Mouse (Mus musculus) C2C12 (cell line): ENCODE results near the gene A630073D07Rik. TPM values are rescaled to one million over a fixed set of nuclear protein-coding genes. Genes with fewer than 3 reads are reported as not detected.
"Not testable (repeated sequence)": the region's sequence is repeated elsewhere in the genome, so short reads cannot be mapped to it uniquely, and the experiment has no call there.

ENCODE experiments used
- H3K27me3 ChIP-seq: one replicate; pipeline ENCODE4 v1.6.1; 2011; ENCODE audit not compliant: control insufficient read depth, insufficient read depth, insufficient read length
- H3K36me3 ChIP-seq: one replicate; pipeline ENCODE4 v1.6.1; 2011; ENCODE audit not compliant: control insufficient read depth, insufficient read depth
- H3K4me3 ChIP-seq: one replicate; pipeline ENCODE4 v1.5.1; 2011; ENCODE audit warnings: mild to moderate bottlenecking, control low read depth; ENCODE audit not compliant: poor library complexity, insufficient read depth, severe bottlenecking
- H3K79me2 ChIP-seq: one replicate; pipeline ENCODE4 v1.6.1; 2011; ENCODE audit not compliant: control insufficient read depth, insufficient read depth
- H3K79me3 ChIP-seq: one replicate; pipeline ENCODE4 v1.6.1; 2011; ENCODE audit warnings: low read depth, control low read depth
- H3ac ChIP-seq: one replicate; pipeline ENCODE3; 2011; ENCODE audit warnings: low read depth; ENCODE audit not compliant: control insufficient read depth, insufficient read length
- CEBPB ChIP-seq: IDR thresholded peaks from one replicate; pipeline ENCODE4 v1.6.1; 2011; ENCODE audit warnings: low read depth, mild to moderate bottlenecking, control low read depth, moderate library complexity
- CTCF ChIP-seq: IDR thresholded peaks from one replicate; pipeline ENCODE4 v1.5.1; 2011; ENCODE audit not compliant: control insufficient read depth, insufficient read depth, insufficient read length
- FOSL1 ChIP-seq: IDR thresholded peaks from one replicate; pipeline ENCODE4 v1.8.0; 2011; ENCODE audit warnings: mild to moderate bottlenecking, low read length; ENCODE audit not compliant: poor library complexity, insufficient read depth, severe bottlenecking
- MAX ChIP-seq: IDR thresholded peaks from one replicate; pipeline ENCODE4 v1.6.1; 2011; ENCODE audit warnings: mild to moderate bottlenecking, control low read depth
- MYOD1 ChIP-seq: IDR thresholded peaks from one replicate; pipeline ENCODE4 v1.6.1; 2011; ENCODE audit warnings: low read depth; ENCODE audit not compliant: control insufficient read depth, insufficient read length
- MYOG ChIP-seq: IDR thresholded peaks from one replicate; pipeline ENCODE4 v1.6.1; 2011; ENCODE audit not compliant: control insufficient read depth, insufficient read length; ENCODE audit errors: extremely low read depth
- USF1 ChIP-seq: IDR thresholded peaks from one replicate; pipeline ENCODE4 v1.6.1; 2011; ENCODE audit warnings: low read depth, mild to moderate bottlenecking, control low read depth, moderate library complexity
- long read RNA-seq, 2 experiments: library from polyadenylated mRNA; unstranded; transcript quantifications; one replicate each; pipeline ENCODE4 v2.0.0; 2019 to 2020
- polyA plus RNA-seq: library from polyadenylated mRNA; unstranded; fragments of >200 nt; fragmentation: generic; extraction: Trizol; gene quantifications from one replicate; pipeline ENCODE4 v1.2.1, GENCODE M21; 2012; ENCODE audit warnings: missing spikeins

Gene A630073D07Rik
- polyA plus RNA-seq = not detected
- long read RNA-seq, experiment 1 = 0 reads
- long read RNA-seq, experiment 2 = 0 reads

DNA sequence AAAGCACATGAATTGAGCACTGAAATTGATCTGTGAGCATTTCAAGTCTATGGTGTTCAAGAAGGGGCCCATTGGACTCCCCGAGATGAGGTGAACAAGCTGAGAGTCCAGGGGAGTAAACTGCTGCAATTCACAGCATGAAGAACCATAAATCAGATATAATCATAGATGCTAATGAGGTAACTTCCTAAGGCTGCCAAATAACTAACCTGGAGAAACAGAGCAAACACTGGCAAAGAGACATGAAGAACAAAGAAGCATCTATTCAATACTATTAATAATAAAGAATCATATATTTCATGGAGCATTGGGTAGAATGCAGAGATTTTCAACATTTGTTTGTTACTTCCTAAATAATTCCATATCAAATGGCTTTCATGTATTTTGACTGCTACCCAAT lies at the start of gene A630073D07Rik:
Gene A630073D07Rik (minus strand): TSS at position 101 of the 400 bp plus-strand sequence.
- Histone ChIP-seq H3K27me3 (no peaks in the 10 kb centered on the region), H3ac (no peak within 1 kb of the TSS), H3K79me2 (no peaks in the 10 kb centered on the region), H3K36me3 (no peaks in the 10 kb centered on the region), H3K79me3 (no peaks in the 10 kb centered on the region), H3K4me3 (no peak within 1 kb of the TSS)
- TF ChIP-seq CEBPB (no peak), MYOD1 (no peak), MAX (no peak), FOSL1 (no peak), CTCF (no peak), MYOG (no peak), USF1 (no peak)

DNA sequence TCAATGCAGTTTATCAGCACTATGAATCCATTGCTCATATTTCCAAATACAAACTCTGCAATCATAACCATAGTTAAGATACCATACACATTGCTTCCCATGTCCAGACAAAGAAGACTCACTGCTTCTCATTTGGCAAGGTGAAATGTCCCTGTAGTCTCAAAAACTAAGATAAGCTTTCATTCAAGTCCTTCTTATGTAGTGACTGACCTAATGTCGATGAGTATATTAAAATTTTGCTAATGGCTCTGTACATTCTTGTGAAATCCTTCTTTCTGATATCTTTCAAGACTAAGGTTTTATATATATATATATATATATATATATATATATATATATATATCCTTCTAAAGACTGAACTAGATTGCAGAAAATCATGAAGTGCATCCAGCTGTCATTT lies 49.6 kb upstream of the A630073D07Rik start, which contains the start of gene Tas2r121:
Gene Tas2r121 (minus strand): TSS at position 101 of the 400 bp plus-strand sequence.
- H3K36me3 ChIP-seq = no peaks in the 10 kb centered on the region
- no peaks in the 10 kb centered on the region for H3K27me3 ChIP-seq
- no peaks in the 10 kb centered on the region for H3K79me3 ChIP-seq
- H3K79me2 ChIP-seq = no peaks in the 10 kb centered on the region
- TF ChIP-seq MYOG (no peak), CEBPB (no peak), USF1 (no peak), CTCF (no peak), MYOD1 (no peak), MAX (no peak), FOSL1 (no peak)
- H3ac ChIP-seq = no peak within 1 kb of the TSS
- no peak within 1 kb of the TSS for H3K4me3 ChIP-seq

DNA sequence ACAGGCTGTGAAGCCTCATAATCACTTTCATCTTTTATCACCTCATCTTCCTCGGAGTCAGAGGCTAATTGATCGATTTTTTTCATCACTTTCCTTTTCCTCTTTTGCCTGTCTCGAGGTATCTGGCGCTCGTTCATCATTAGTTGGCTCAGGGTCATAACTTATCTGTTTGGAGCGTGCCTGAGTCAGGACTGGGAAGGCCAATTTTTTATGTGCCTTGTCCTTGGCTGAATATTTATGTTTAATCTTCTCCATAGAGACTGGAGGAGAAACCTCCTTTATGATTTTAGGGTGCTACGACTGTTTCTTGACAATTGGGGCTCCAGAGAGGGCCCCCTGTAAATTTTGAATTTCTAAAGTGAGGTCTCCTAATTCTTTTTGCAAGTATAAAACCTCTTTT lies 40.3 kb upstream of the A630073D07Rik start:
- H3K27me3 ChIP-seq = not testable (repeated sequence)

DNA sequence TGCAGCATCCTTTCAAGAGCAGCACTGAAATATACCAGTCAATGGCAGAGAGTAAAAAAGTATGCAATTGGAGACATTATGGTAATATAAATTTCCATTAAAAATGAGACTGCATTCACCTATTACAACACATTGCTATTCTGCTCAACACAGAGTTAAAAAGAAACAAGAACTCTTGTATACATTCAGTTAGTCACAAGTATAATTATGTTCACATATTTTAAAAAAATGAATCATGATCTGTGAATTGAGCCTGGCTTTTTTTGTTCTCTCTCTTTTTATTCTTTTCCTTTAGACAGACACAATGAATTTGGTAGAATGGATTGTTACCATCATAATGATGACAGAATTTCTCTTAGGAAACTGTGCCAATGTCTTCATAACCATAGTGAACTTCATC lies 5.3 kb upstream of the A630073D07Rik start, which contains the start of gene Tas2r120:
Gene Tas2r120 (plus strand): TSS at position 301 of the 400 bp plus-strand sequence.
- Histone ChIP-seq H3K79me3 (no peaks in the 10 kb centered on the region), H3ac (no peak within 1 kb of the TSS), H3K27me3 (no peaks in the 10 kb centered on the region), H3K36me3 (no peaks in the 10 kb centered on the region), H3K79me2 (no peaks in the 10 kb centered on the region), H3K4me3 (no peak within 1 kb of the TSS)
- no peak for TF ChIP-seq USF1
- TF ChIP-seq MAX = no peak
- no peak for TF ChIP-seq FOSL1
- no peak for TF ChIP-seq CEBPB

More for the DNA sequence above, 40.3 kb upstream of the A630073D07Rik start:
- H3K4me3 ChIP-seq, H3K79me2 ChIP-seq, H3K36me3 ChIP-seq, H3ac ChIP-seq, H3K79me3 ChIP-seq: not testable (repeated sequence)

DNA sequence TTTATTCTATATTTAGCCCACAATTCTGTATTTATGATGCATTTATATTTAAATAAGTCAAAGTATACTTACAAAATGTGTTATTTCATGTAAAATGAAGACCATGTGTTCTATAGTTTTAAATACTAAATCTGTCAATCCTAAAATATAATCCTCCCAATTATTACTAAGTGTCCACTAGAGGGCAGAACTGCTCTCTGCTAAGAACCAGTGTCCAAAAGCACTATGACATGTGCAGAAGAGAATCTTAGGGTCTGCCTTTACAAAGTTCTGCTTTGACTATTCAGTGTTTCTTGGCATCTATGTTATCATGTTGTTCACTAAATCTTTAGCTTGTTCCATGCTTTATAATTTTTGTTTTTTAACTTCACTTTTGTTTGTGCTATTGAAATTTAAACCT lies 1.9 kb downstream of the A630073D07Rik start:
- no peaks in the 10 kb centered on the region for H3K79me2 ChIP-seq
- no peaks in the 10 kb centered on the region for H3K27me3 ChIP-seq
- no peaks in the 10 kb centered on the region for H3K79me3 ChIP-seq
- H3ac ChIP-seq = no peak overlapping the region
- no peak overlapping the region for H3K4me3 ChIP-seq
- H3K36me3 ChIP-seq = no peaks in the 10 kb centered on the region
- TF ChIP-seq USF1 = no peak
- TF ChIP-seq CTCF = no peak
- TF ChIP-seq CEBPB = no peak
- no peak for TF ChIP-seq MYOD1
- TF ChIP-seq MAX = no peak
- no peak for TF ChIP-seq MYOG
- TF ChIP-seq FOSL1 = no peak

- not testable (repeated sequence) for H3K27me3 ChIP-seq, H3K79me2 ChIP-seq, H3K79me3 ChIP-seq, H3K36me3 ChIP-seq, H3ac ChIP-seq, H3K4me3 ChIP-seq
These were observed 55.7 kb downstream of the A630073D07Rik start, which contains the start of gene Prp2 for GRCm38 (mm10) chr6:132595613-132596012. Gene Prp2, plus strand, starts transcription at chr6:132595913.

Other genes starting within 250 kb of the A630073D07Rik start
- not detected for gene Prh1, start 81.7 kb downstream of the A630073D07Rik start, polyA plus RNA-seq
- gene Prp2, start 55.6 kb downstream of the A630073D07Rik start, polyA plus RNA-seq = not detected
- not detected for gene Tas2r120, start 5.4 kb upstream of the A630073D07Rik start, polyA plus RNA-seq
- not detected for gene Tas2r121, start 49.5 kb upstream of the A630073D07Rik start, polyA plus RNA-seq
- not detected for gene Tas2r122, start 60.4 kb upstream of the A630073D07Rik start, polyA plus RNA-seq
- not detected for gene Tas2r115, start 86.5 kb upstream of the A630073D07Rik start, polyA plus RNA-seq
- not detected for gene Tas2r124, start 103.2 kb upstream of the A630073D07Rik start, polyA plus RNA-seq
- gene Tas2r102, start 110.6 kb upstream of the A630073D07Rik start, polyA plus RNA-seq = not detected
- gene Tas2r136, start 126.6 kb upstream of the A630073D07Rik start, polyA plus RNA-seq = not detected
- gene Tas2r117, start 151.3 kb upstream of the A630073D07Rik start, polyA plus RNA-seq = not detected
- not detected for gene Tas2r123, start 195.6 kb upstream of the A630073D07Rik start, polyA plus RNA-seq
- gene Tas2r116, start 203.9 kb upstream of the A630073D07Rik start, polyA plus RNA-seq = not detected
- gene Tas2r110, start 216.5 kb upstream of the A630073D07Rik start, polyA plus RNA-seq = not detected
- not detected for gene Tas2r113, start 241.5 kb upstream of the A630073D07Rik start, polyA plus RNA-seq